Mouse (Mus musculus) activated CD4-positive, CD25-positive, alpha-beta regulatory T cell (primary cell): Measurements from ENCODE around the gene Gm11011. TPM values are rescaled to one million over a fixed set of nuclear protein-coding genes. Genes with fewer than 3 reads are reported as not detected.

ENCODE experiments used
- polyA plus RNA-seq, 2 experiments: library from polyadenylated mRNA; unstranded; fragments of 100-300 nt; shearing (Covaris generic); gene quantifications; one replicate each; pipeline ENCODE4 v1.2.1; 2017

Gm11011 gene
- polyA plus RNA-seq, result not detected

GRCm38 (mm10) chr2:169587645-169588044, at the start of gene Gm11011:
Gene Gm11011 (minus strand): TSS chr2:169587745.

GRCm38 (mm10) chr2:169632338-169633151, 45.0 kb upstream of the Gm11011 start, which contains the start of gene Tshz2:
Gene Tshz2 (plus strand): TSS chr2:169633013.

Other genes with a start within 250 kb of the Gm11011 start
- gene Tshz2, start 45.3 kb upstream of the Gm11011 start, polyA plus RNA-seq, result 1 to 10 TPM in 1 of 2 experiments, under 1 TPM in 1; 0.44 to 1.9 TPM